Comparison of ENCODE assay signal across 10 mouse cellular contexts in genomic region chr17:34950514-34951455, GRCm38 (mm10). TPM values are rescaled to one million over a fixed set of nuclear protein-coding genes. Genes with fewer than 3 reads are reported as not detected.
DNase-seq lines count a peak whose midpoint lies in the region; ATAC-seq lines count a peak whose summit lies in the region.
"Had no signal": no experiment of that assay in that cellular context is flagged by ENCODE, and none has a peak within 500 bp of the region (broad histone marks: within the 10 kb centered on the region; RNA-seq: fewer than 3 reads in every experiment).

No protein-coding gene starts in this region.

- H3K4me3 ChIP-seq in kidney, embryonic 16.5 days (ENCODE audit: low read length), result peak overlapping the region; percentile 88
- H3K4me3 ChIP-seq in intestine, embryonic 15.5 days (replicated peaks), result peak overlapping the region; percentile 77
- H3K4me3 ChIP-seq in neural tube, embryonic 13.5 days, result peak overlapping the region; percentile 98

- H3K27ac ChIP-seq in kidney, embryonic 16.5 days (ENCODE audit: low read length), result peak overlapping the region; percentile 89
- peak overlapping the region; percentile 82 for H3K27ac ChIP-seq in intestine, embryonic 15.5 days
- peak overlapping the region; percentile 92 for H3K27ac ChIP-seq in neural tube, embryonic 13.5 days (replicated peaks)

- 16% methylated on average over 10 of the region's 10 CpGs for WGBS in kidney, embryonic 16.5 days
- 19% methylated on average over 10 of the region's 10 CpGs for WGBS in intestine, embryonic 15.5 days
- 10% methylated on average over 10 of the region's 10 CpGs for WGBS in neural tube, embryonic 13.5 days

- peaks cover 9% of the 10 kb centered on the region for H3K4me1 ChIP-seq in kidney, embryonic 16.5 days (ENCODE audit: insufficient read depth, low read length)
- peaks cover 7% of the 10 kb centered on the region; the same call in 1 of the 2 replicates for H3K4me1 ChIP-seq in intestine, embryonic 15.5 days (replicated peaks)
- H3K4me1 ChIP-seq in neural tube, embryonic 13.5 days (replicated peaks), result peaks cover 20% of the 10 kb centered on the region

- no peaks in the 10 kb centered on the region for H3K9me3 ChIP-seq in kidney, embryonic 16.5 days (ENCODE audit: low read length)
- no peaks in the 10 kb centered on the region for H3K9me3 ChIP-seq in intestine, embryonic 15.5 days
- H3K9me3 ChIP-seq in neural tube, embryonic 13.5 days, result no peaks in the 10 kb centered on the region

- peak overlapping the region; percentile 71 for H3K4me2 ChIP-seq in kidney, embryonic 16.5 days (replicated peaks; ENCODE audit: low read depth, low read length)
- H3K4me2 ChIP-seq in intestine, embryonic 15.5 days (replicated peaks), result peak overlapping the region; percentile 55
- peak overlapping the region; percentile 98 for H3K4me2 ChIP-seq in neural tube, embryonic 13.5 days

- no peak for ATAC-seq in kidney, embryonic 16.5 days (ENCODE audit: low FRiP score, low TSS enrichment)
- ATAC-seq in intestine, embryonic 15.5 days, result peak; percentile 68
- no peak for ATAC-seq in neural tube, embryonic 13.5 days (ENCODE audit: low read depth)
- no peak for ATAC-seq in megakaryocyte-erythroid progenitor cell, adult 5-6 weeks (replicated peaks; ENCODE audit: low FRiP score, low TSS enrichment, poor library complexity, severe bottlenecking)

- no peak for DNase-seq in kidney, postnatal 10 days
- DNase-seq in embryo, embryonic 10 days (ENCODE audit: low spot score), result peak; percentile 44
- no peak for DNase-seq in adrenal gland, postnatal 10 days
- DNase-seq in kidney, adult 11 months, result no peak
- DNase-seq: cerebellum, adult 11 months had no signal

- no peaks in the 10 kb centered on the region for H3K27me3 ChIP-seq in kidney, embryonic 16.5 days (ENCODE audit: insufficient read depth, low read length)
- H3K27me3 ChIP-seq in intestine, embryonic 15.5 days (replicated peaks), result no peaks in the 10 kb centered on the region
- peaks cover 11% of the 10 kb centered on the region for H3K27me3 ChIP-seq in neural tube, embryonic 13.5 days

- H3K36me3 ChIP-seq in kidney, embryonic 16.5 days (ENCODE audit: insufficient read depth, low read length), result peaks cover 21% of the 10 kb centered on the region
- peaks cover 8% of the 10 kb centered on the region for H3K36me3 ChIP-seq in intestine, embryonic 15.5 days
- peaks cover 30% of the 10 kb centered on the region for H3K36me3 ChIP-seq in neural tube, embryonic 13.5 days

- H3K9ac ChIP-seq in kidney, embryonic 16.5 days (replicated peaks; ENCODE audit: low read length), result peak overlapping the region; percentile 96
- H3K9ac ChIP-seq in intestine, embryonic 15.5 days, result peak overlapping the region; percentile 89
- peak overlapping the region; percentile 100 for H3K9ac ChIP-seq in neural tube, embryonic 13.5 days

RNA-seq across cellular contexts. Expression of gene Hspa1b, which starts 8.3 kb away (rescaled TPM):
- polyA plus RNA-seq in kidney, embryonic 16.5 days (2015; fragmentation: Nextera tagmentation; extraction: Ambion mirVana), result 0.76 and 0.80 TPM in 2 replicates
- 0.43 TPM in 2 replicates for polyA plus RNA-seq in intestine, embryonic 15.5 days (2015; fragmentation: Nextera tagmentation; extraction: Ambion mirVana)
- 0.38 and 0.47 TPM in 2 replicates for polyA plus RNA-seq in neural tube, embryonic 13.5 days (2015; fragmentation: Nextera tagmentation; extraction: Ambion mirVana)
- 13.6 and 28.5 TPM in 2 replicates for total RNA-seq in megakaryocyte-erythroid progenitor cell, adult 5-6 weeks (2014; fragmentation: Nextera tagmentation)
- total RNA-seq in megakaryocyte-erythroid progenitor cell, adult 5-6 weeks (2017), result 62.5 and 83.5 TPM in 2 replicates
- 10 to 100 TPM; 16.4 to 32.9 TPM for total RNA-seq in adrenal gland, postnatal 10 days (2021)

RNA-seq across cellular contexts. Expression of gene Gm20481, which starts 18.9 kb away (rescaled TPM):
- polyA plus RNA-seq in kidney, embryonic 16.5 days (2015; fragmentation: Nextera tagmentation; extraction: Ambion mirVana), result not detected in 2 replicates
- polyA plus RNA-seq in intestine, embryonic 15.5 days (2015; fragmentation: Nextera tagmentation; extraction: Ambion mirVana), result not detected in 2 replicates
- not detected in 2 replicates for polyA plus RNA-seq in neural tube, embryonic 13.5 days (2015; fragmentation: Nextera tagmentation; extraction: Ambion mirVana)
- not detected in 2 replicates for total RNA-seq in megakaryocyte-erythroid progenitor cell, adult 5-6 weeks (2014; fragmentation: Nextera tagmentation)
- total RNA-seq in megakaryocyte-erythroid progenitor cell, adult 5-6 weeks (2017), result not detected in 2 replicates
- not detected for total RNA-seq in adrenal gland, postnatal 10 days (2021)
- polyA plus RNA-seq: testis, adult 2 months had no signal

RNA-seq across cellular contexts. Expression of gene Neu1, which starts 19.7 kb away (rescaled TPM):
- polyA plus RNA-seq in kidney, embryonic 16.5 days (2015; fragmentation: Nextera tagmentation; extraction: Ambion mirVana), result 50.0 and 54.1 TPM in 2 replicates
- 118 and 134 TPM in 2 replicates for polyA plus RNA-seq in intestine, embryonic 15.5 days (2015; fragmentation: Nextera tagmentation; extraction: Ambion mirVana)
- polyA plus RNA-seq in neural tube, embryonic 13.5 days (2015; fragmentation: Nextera tagmentation; extraction: Ambion mirVana), result 30.2 and 30.6 TPM in 2 replicates
- total RNA-seq in megakaryocyte-erythroid progenitor cell, adult 5-6 weeks (2014; fragmentation: Nextera tagmentation), result 5.2 and 7.0 TPM in 2 replicates
- total RNA-seq in megakaryocyte-erythroid progenitor cell, adult 5-6 weeks (2017), result 3.7 and 5.4 TPM in 2 replicates
- total RNA-seq in adrenal gland, postnatal 10 days (2021), result 10 to 100 TPM; 18.6 to 24.2 TPM

RNA-seq across cellular contexts. Expression of gene Hspa1a, which starts 21.2 kb away (rescaled TPM):
- 11.2 and 13.4 TPM in 2 replicates for polyA plus RNA-seq in kidney, embryonic 16.5 days (2015; fragmentation: Nextera tagmentation; extraction: Ambion mirVana)
- 6.2 and 6.3 TPM in 2 replicates for polyA plus RNA-seq in intestine, embryonic 15.5 days (2015; fragmentation: Nextera tagmentation; extraction: Ambion mirVana)
- polyA plus RNA-seq in neural tube, embryonic 13.5 days (2015; fragmentation: Nextera tagmentation; extraction: Ambion mirVana), result 6.0 and 6.3 TPM in 2 replicates
- 6.5 and 10.1 TPM in 2 replicates for total RNA-seq in megakaryocyte-erythroid progenitor cell, adult 5-6 weeks (2014; fragmentation: Nextera tagmentation)
- total RNA-seq in megakaryocyte-erythroid progenitor cell, adult 5-6 weeks (2017), result 30.2 and 43.3 TPM in 2 replicates
- total RNA-seq in adrenal gland, postnatal 10 days (2021), result 10 to 100 TPM in 1 of 2 experiments, 1 to 10 TPM in 1; 7.3 to 13.6 TPM

RNA-seq across cellular contexts. Expression of gene Hspa1l, which starts 21.7 kb away (rescaled TPM):
- 1.0 and 1.3 TPM in 2 replicates for polyA plus RNA-seq in kidney, embryonic 16.5 days (2015; fragmentation: Nextera tagmentation; extraction: Ambion mirVana)
- 0.16 and 0.78 TPM in 2 replicates for polyA plus RNA-seq in intestine, embryonic 15.5 days (2015; fragmentation: Nextera tagmentation; extraction: Ambion mirVana)
- 1.5 and 2.2 TPM in 2 replicates for polyA plus RNA-seq in neural tube, embryonic 13.5 days (2015; fragmentation: Nextera tagmentation; extraction: Ambion mirVana)
- total RNA-seq in megakaryocyte-erythroid progenitor cell, adult 5-6 weeks (2014; fragmentation: Nextera tagmentation), result not detected in 2 replicates
- total RNA-seq in megakaryocyte-erythroid progenitor cell, adult 5-6 weeks (2017), result not detected in 2 replicates
- total RNA-seq in adrenal gland, postnatal 10 days (2021), result 1 to 10 TPM in 1 of 2 experiments, under 1 TPM in 1; 0.75 to 1.4 TPM
